Mouse (Mus musculus) telencephalon, adult 2 months (tissue): Measurements from ENCODE around the gene Mtrf1.
A peak's percentile ranks its signal among the peaks of the same experiment; 100 is the strongest.
"Not testable (repeated sequence)": the region's sequence is repeated elsewhere in the genome, so short reads cannot be mapped to it uniquely, and the experiment has no call there.

ENCODE experiments used
- DNase-seq: peaks from one replicate; pipeline ENCODE4 v3.0.0-alpha.2; 2011; ENCODE audit warnings: low read depth, low spot score

Mtrf1 gene

DNA sequence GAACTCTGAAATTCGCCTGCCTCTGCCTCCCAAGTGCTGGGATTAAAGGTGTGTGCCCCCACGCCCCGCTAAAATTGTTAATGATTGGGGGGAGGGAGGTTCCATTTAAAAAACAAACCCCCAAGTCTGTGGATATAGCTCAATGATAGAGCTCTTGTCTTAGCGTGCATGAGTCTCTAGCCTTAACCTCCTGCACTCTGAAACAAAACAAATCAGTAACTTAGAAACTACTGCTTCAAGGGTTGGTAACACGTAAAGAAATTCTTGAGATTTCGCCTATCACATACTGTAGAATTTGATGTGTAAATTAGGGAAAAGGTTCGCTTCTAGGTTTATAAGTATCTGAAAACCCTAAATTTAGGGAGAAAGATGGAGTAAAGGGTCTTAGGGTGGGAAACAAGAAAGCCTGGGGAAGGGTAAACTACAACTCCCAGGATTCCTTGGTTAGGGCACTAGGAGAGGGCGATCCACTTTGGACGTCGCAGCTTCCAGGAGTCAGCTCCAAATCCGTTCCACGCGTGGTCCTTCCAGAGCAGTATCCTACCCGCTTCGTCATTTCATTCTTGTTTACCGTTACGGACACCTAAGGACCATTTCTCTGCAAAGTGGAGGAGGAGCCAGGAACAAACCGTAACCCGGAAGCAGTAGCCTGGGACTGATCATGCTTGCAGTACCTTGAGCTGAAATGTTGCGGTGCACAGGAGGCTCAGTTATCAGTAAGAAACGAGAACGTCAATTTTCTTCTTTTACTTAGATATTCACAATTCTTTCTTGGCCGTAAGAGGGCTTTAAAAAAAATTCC is at the start of gene Mtrf1:
Mtrf1 (plus strand) TSS at position 452 of the 802 bp plus-strand sequence.
- peak; percentile 94 for DNase-seq

DNA sequence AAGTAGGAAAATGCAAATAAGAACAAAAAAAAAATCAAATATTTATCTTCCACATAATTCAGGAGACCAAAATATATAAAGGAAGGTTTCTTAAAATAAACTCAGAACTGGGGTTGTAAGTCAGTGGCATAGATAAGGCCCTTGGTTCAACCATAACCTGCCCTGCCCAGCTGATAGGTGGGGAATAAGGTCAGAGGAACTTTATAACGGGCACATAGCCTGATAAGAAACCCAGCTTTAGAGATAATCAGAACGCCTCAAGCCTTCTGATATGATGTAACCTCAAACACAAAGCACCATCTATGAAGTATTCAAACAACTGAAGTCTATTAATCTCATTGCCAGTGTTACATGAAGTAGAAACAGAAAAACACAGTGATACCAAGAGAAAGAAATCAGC is 39.5 kb upstream of the Mtrf1 start:
- DNase-seq, result no peak

DNA sequence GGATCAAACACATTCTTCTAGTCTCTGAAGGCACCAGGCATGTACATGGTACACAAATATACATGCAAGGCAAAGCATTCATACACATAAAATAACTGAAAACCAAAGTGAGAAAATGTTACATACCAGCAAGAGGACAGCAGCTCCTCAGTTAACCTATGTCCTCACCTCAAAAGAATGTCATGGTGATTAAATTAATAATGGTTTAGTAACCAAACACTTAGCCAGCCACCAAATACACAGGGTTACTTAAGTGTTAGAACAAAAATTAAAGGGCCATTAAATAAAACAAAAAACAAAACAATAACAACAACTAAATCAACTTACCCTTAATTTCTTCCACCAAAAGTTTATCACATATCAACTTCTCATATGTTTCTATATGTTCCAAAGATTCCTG is 20.5 kb upstream of the Mtrf1 start:
- no peak for DNase-seq

DNA sequence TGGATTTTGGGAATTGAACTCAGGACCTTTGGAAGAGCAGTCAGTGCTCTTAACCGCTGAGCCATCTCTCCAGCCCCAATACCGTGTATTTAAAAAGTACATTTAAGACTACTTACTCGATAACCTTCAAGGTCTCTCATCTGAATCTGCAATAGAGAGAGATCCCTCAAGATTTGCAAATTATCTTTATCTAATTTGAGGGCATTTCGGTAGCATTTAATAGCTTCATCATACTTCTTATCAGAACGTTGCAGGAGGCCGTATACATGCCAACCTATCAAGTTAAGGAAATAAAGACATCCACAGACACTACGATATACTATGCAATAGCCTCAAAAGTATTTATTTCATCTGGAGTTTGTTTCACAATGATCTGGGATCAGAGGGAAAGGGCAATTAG is 14.5 kb upstream of the Mtrf1 start:
- DNase-seq, result no peak

DNA sequence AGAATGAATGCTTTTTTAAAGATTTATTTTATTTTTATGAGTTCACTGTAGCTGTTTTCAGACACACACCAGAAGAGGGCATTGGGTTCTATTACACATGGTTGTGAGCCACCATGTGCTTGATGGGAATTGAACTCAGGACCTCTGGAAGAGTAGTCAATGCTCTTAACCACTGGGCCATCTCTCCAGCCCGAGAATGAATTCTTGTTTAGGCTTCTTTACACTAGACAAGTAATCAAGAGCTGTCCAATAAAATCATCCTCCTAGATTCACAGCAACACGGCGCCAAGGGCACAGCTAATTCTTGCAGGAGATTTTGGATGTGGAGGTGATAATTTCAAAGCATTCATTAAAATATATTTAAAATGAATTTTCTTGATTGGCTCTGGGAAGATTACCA is 9.3 kb upstream of the Mtrf1 start:
- DNase-seq, result no peak

DNA sequence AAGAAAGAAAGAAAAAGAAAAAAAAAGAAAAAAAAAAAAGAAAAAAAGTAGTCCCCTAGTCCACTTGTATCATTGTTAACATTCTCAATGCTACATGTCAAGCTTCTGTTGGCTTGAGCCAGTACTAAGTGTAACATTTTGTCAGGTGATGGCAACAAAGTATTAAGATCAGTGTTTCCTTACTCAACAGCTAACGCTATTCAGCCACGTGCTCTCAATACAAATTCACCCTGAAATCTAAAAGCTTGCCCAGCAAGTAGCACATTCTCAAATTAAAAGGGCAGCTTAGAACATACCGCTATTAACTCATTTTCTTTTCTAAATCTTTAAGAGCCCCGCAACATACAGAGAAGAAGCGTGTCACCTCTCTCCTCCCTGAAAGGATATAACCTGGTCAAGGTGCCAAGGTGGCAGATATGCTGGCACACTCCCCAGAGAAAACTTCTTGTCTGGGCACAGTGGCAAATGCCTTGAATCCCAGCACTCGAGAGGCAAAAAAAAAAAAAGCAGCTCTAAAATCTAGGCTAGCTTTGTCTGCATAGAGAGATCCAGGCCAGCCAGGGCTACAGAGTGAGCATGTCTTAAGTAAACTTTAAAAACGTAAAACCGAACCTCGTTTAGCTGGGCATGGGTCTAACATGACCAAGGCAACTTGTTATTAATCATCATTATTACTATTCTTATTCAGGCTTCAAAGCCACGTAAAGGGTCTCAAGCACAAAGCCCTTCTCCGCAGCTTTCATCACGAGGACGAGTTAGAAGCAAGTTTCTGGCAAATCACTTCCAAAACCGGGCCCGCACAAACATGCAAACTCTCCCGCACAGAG is 7.9 kb upstream of the Mtrf1 start:
- DNase-seq, result no peak

DNA sequence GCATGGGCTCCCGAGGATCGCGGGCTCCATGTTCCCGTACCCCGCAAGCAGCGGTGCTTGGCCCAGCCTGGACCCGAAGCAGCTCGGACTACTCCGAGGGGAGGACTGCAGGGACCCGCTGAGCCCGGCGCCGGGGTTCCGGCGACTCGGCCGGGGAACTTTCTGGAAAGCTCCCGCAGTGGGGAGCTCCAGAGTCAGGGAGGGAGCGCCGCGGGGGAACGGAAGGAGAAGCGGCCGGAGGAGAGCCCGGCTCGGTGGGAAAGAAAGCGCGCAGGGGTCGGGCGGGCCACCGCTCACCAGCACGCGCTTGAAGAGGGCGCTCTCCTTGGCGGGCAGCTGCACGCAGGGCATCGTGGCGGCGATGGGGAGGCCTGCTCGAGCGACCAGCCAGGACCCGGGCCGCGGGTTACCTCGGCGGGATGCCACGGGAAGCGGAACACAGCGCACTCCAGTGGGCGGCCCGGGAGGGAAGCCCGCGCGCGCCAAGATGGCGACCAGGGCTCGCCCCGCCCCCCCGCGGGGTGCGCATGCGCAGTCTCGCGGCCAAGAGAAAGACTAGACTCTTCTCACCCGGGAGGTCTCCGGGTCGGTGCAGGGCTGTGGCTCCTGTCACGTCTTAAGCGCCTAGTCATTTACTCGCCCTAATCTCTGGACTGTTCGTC is 7.2 kb upstream of the Mtrf1 start, which contains the start of gene Naa16:
Naa16 (minus strand) TSS at position 514 of the 662 bp plus-strand sequence.
- peak; percentile 78 for DNase-seq

DNA sequence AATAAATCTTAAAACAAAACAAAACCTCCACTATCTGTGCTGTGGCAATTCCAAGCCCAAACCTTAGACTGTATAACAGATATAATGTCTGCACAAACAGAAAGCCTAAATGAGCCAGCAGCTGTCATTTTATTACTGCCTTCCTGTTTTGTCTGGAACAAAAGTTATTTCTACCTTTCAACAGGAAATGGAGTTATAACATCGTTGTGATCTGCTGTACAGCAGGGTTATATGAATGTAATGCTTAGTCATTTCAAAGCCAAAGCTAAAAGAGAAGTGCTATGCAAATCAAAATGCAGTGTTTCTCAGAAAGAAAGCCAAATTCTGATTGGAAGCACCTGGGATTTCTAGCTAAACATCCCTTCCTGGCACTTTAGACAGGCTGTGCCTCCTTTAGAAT is 4.3 kb upstream of the Mtrf1 start:
- DNase-seq, result no peak

DNA sequence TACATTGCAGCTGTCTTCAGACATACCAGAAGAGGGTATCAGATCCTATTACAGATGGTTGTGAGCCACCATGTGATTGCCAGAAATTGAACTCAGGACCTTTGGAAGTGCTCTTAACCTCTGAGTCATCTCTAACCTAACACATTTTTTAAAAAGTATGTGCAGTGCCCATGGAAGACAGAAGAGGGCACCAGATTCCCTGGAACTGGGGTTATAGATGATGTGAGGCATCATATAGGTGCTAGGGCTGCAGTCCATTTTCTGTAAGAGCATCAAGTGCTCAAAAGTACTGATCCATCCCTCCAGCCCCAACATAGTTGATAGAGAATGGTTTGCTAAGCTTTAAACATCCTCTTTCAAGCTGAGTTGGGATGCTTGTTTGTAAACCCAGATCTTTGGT is 3.0 kb upstream of the Mtrf1 start:
- DNase-seq, result no peak

DNA sequence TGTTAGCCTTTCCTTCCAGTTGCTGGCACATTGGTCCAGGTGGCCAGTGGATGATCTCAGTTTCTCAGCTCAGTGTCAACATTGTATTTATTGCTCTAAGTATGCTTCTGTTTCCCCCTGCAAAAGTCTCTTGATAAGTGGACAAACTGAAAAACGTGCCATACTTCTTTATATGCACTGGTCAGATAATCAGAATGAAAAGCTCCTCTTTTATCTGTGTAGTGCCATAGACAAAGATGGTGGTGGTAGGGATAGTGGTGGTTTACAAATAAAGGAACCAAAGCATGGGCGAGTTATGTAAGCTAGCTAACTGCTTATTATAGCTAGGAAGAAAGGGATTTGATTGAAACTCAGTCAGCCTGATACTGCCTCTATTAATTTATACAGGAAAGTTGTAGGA is 10.1 kb downstream of the Mtrf1 start:
- DNase-seq, result no peak

DNA sequence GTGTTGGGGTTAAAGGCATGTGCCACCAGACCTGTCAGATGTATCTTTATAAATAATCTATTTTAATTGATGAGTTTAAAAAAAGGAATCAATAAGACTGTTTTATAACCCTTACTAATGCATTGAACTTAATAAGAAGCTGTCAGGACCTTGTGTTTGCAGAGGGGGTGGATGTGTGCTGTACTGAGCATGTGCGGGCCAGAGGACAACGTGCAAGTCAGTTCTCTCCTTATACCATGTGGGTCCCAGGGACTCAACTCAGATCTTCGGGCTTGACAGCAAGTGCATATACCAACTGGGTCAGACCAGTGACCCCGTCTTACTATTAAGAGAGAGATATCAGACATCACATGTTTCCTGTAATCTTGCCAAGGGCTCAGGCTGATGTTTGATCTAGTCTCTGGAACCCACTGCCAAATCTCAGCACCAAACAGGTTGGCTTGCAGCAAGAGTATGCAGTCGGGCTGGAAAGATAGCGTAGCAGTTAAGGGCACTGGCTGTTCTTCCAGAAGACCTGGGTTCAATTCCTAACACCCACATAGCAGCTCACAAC is 11.8 kb downstream of the Mtrf1 start:
- DNase-seq, result no peak

DNA sequence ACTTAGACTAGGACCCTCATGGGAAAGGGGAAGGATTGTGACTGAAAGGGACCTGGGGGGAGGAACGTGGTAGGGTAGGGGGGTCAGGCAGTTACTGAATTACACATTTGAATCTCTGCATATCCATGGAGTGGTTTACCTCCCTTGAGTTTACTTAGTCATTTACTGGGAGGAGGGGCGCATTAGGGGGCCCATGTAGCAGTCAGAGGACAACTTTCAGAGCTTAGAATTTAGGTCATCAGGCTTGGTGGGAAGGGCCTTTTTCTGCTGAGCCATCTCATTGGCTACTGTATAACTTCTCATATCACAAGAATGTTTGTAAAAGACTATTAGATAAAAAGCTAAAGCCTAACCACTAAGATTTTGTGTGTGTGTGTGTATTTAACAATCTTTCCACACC is 13.1 kb downstream of the Mtrf1 start:
- DNase-seq, result no peak

DNA sequence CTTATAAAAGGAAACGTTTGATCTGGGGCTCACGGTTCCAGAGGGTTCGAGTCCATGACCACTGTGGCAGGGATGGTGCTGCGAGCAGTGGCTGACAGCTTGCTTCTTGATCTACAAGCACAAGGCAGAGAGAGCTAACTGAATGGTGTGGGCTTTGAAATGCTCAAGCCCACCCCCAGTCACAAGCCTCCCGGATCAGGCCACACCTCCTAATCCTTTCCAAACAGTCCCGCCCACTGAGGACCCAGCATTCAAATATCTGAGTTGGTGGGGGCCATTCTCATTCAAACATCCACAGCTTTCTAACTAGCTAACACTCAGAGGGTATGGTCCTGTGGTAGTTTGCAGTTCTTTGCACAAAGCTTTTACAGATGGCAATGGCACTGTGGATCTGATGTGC is 15.5 kb downstream of the Mtrf1 start:
- no peak for DNase-seq

DNA sequence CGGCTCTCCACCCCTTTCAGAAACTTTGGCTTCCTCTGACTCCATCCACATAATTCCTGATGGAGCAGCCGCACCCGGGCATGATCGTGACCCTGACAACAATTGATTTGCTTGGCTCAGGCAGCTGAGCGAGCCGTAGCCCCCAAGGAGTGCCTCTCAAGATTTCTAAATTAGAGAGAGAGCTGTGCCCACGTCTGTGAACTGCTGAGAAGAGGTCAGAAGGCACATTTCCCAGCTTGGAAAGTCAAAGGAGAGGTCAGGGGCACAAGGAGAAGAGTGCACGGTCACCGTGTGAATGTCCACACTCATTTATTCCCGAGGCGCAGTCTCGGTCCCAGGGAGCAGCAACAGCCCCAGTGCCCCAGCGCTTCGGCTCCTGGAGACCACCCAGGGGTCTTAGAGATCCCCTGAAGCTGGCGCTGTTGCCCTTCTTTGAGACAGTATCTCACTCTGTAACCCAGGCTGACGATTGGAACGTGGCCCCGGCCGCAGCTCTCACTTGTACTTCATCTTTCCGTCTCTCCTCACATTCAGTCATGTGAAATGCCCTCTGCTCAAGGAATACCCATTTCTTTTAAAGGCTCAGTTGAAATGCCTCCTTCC is 22.6 kb downstream of the Mtrf1 start:
- DNase-seq, result no peak

DNA sequence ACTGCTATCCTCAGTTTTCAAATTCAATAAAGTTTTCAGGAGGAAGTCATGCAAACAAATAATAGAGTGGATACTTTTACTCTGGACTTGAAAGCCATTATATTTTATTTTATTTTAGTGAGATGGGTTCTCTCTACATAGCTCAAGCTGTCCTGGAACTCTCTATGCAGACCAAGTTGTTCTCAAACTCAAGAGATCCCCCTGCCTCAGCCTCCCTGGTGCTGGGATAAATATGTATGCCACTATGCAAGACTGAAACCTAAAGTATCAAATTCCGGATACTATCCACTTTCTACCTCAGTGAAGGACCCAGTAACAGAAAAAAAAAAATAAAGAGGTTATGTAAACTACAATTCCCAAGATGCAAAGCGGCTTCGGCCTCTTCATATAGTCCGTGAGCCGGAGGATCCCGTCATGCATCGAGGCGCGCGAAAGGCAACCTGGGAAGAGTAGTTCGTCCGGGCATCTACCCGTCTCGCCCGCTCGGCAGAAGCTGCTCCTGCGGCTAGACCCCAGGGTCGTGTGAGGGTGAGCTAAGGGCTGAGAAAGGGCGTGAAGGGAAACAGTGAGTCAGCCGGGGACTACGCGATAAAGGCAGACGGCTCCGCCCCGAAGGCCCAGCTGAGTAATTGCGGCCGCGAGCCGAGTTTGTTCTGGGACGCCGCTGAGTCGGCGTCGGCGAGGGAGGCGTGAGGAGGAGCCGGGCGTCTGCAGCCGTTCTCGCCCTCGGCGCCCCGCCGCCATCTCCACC is 28.6 kb downstream of the Mtrf1 start, which contains the start of gene Kbtbd7:
Kbtbd7 (plus strand) TSS at position 533 of the 751 bp plus-strand sequence.
- DNase-seq, result peak; percentile 94

DNA sequence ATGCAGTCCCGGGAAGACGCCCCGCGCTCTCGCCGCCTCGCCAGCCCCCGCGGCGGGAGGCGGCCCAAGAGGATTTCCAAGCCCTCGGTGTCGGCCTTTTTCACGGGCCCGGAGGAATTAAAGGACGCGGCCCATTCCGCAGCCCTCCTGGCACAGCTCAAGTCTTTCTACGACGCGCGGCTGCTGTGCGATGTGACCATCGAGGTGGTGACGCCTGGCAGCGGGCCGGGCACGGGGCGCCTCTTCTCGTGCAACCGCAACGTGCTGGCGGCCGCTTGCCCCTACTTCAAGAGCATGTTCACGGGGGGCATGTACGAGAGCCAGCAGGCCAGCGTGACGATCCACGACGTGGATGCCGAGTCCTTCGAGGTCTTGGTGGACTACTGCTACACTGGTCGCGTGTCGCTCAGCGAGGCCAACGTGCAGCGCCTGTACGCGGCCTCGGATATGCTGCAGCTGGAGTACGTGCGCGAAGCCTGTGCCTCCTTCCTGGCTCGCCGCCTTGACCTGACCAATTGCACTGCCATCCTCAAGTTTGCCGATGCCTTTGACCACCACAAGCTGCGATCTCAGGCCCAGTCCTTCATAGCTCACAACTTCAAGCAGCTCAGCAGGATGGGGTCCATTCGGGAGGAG is 29.3 kb downstream of the Mtrf1 start:
- not testable (repeated sequence) for DNase-seq

DNA sequence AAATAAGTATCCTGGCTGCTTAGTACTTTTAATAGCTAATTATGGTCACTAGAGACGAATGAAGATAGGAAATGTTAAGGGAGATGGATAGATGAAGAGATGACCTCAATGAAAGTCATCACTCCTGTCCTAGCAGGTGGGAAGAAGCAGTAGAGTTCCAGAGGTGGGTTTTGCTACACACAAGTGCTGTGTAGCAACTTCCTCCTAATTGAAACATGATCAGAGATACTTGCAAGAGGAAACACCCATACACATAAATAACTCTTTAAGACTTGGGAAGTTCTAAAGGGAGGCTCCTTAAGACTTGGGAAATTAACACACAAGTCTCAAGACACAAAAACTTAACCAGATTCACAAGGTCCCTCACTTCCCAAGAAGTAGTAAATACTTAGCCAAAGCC is 36.5 kb downstream of the Mtrf1 start:
- no peak for DNase-seq

DNA sequence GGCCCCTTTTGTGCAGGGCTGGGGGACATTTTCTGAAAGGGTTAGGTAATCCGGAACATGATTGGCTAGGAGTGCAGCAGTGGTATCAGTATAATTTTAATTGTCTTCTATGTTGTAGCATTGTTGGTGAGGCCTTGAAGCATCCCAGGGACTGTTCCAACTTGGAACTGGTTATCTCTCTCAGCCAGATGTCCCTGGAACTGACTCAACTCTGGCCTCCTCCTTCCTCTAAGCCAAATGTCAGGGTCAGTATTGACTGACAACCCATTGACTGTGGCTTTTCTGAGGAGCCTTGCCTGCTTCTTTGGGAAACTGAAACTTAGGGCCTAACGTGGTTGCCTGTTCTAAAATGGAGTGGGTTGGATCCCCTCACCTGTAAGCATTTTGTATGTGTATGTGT is 43.1 kb downstream of the Mtrf1 start:
- DNase-seq, result no peak

DNA sequence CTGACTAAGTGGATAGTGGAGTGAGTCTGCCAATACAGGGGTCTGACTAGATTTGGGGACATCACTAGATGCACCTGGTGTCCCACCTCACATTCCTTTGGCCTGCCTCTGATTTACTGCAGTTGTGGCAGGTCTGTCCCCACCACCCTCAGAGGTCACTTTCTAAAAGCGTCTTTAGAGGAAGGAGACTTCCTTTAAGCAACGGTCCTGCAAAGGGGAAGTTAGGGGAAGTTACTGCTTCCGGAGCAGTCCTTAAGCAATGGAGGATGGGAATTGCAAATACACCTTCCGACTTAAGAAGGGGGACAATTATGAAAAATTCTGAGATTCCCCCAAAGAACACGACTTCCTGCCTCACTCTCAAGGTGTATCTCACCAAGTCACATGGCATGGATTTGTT is 43.9 kb downstream of the Mtrf1 start:
- no peak for DNase-seq

DNA sequence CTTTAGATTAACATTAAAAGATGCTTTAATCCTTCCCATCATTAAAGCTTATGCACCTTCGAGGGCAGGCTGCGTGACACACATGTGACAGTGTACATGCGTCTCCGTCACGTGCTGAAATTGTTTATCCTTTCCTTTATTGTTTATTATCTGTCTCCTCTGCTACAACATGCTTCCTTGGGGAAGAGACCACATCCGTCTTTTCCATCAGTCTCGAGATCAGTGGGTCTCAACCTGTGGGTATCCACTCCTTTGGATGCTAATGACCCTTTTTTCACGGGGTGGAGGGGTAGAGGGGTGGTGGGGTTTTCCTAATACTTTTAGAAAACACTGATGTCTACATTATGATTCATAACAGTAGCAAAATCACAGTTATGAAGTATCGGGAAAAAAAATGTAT is 47.0 kb downstream of the Mtrf1 start:
- DNase-seq, result no peak
